Mouse (Mus musculus): ENCODE measurements around the gene Gm10600.
"Not testable (repeated sequence)": the region's sequence is repeated elsewhere in the genome, so short reads cannot be mapped to it uniquely, and the experiment has no call there.

The Gm10600 gene

GRCm38 (mm10) chr4:42240339-42240738, at the start of gene Gm10600:
Gm10600 (plus strand) TSS chr4:42240639.
- DNase-seq (ENCODE audit: low read depth, low spot score), result not testable (repeated sequence)

DNA sequence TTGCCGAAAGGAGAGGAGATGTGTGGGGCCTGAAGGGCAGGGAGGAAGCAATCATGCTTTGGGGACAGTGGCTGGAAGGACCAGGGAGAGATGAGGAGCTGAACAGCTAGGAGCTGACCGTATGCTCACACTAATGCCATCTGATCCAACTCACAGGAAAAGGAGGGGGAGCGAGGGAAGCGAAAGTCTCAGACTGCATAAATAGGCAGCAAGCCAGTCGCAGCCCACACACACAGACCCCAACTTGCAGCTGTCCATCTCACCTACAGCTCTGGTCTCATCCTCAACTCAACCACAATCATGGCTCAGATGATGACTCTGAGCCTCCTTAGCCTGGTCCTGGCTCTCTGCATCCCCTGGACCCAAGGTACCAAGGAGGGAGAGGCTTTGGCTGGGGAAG, 15.0 kb downstream of the Gm10600 start, which contains the start of gene Ccl21b:
Gene Ccl21b (plus strand): TSS at position 301 of the 400 bp plus-strand sequence.
- not testable (repeated sequence) for DNase-seq (ENCODE audit: low read depth, low spot score)
